In the genomic region with DNA sequence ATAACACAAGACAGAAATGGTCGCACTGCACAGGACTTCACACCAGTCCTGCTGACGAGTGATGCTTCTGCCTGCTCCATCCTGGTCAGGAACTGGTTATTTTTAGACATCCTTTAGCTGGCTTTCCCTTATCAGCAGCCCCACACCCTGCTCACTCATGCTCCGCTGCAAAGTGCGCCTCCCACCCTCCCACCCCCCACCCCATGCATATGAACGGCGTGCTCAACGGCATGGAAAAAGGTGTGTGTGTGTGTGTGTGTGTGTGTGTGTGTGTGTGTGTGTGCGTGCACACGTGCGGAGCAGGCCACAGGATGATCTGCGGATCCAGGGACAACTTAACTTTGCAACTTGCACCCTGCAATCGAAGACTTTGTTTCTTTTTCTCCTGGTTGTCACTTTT, we compare ENCODE assay signal across 9 mouse cellular contexts.
A peak's percentile ranks its signal among the peaks of the same experiment; 100 is the strongest.
DNase-seq lines count a peak whose midpoint lies in the region; ATAC-seq and TF ChIP-seq lines count a peak whose summit lies in the region.
"Had no signal": no experiment of that assay in that cellular context is flagged by ENCODE, and none has a peak within 500 bp of the region (broad histone marks: within the 10 kb centered on the region; RNA-seq: fewer than 3 reads in every experiment).

No protein-coding gene starts in this region.

- H3K36me3 ChIP-seq in lung, embryonic 14.5 days (ENCODE audit: insufficient read depth): no peaks in the 10 kb centered on the region
- no peaks in the 10 kb centered on the region; the same call in 1 of the 2 replicates for H3K36me3 ChIP-seq in erythroblast, embryonic 14.5 days (ENCODE audit: control insufficient read depth)
- no peaks in the 10 kb centered on the region for H3K36me3 ChIP-seq in hindbrain, embryonic 12.5 days

- peaks cover 21% of the 10 kb centered on the region; the same call in 1 of the 2 replicates for H3K4me1 ChIP-seq in lung, embryonic 14.5 days (ENCODE audit: insufficient read depth)
- peaks cover 70% of the 10 kb centered on the region for H3K4me1 ChIP-seq in erythroblast, embryonic 14.5 days (ENCODE audit: control insufficient read depth)
- peaks cover 40% of the 10 kb centered on the region for H3K4me1 ChIP-seq in hindbrain, embryonic 12.5 days

- H3K4me3 ChIP-seq in lung, embryonic 14.5 days (ENCODE audit: low read depth, low read length): no peak overlapping the region
- H3K4me3 ChIP-seq in erythroblast, embryonic 14.5 days (replicated peaks): peak overlapping the region; percentile 57
- H3K4me3 ChIP-seq in hindbrain, embryonic 12.5 days: no peak overlapping the region

- H3K27me3 ChIP-seq in lung, embryonic 14.5 days (ENCODE audit: insufficient read depth, low read length): no peaks in the 10 kb centered on the region
- H3K27me3 ChIP-seq in erythroblast, embryonic 14.5 days (ENCODE audit: control insufficient read depth): peaks cover 2% of the 10 kb centered on the region; the same call in 1 of the 2 replicates
- no peaks in the 10 kb centered on the region for H3K27me3 ChIP-seq in hindbrain, embryonic 12.5 days

- 34% methylated on average over 12 of the region's 12 CpGs for WGBS in lung, embryonic 14.5 days
- 76% methylated on average over 12 of the region's 12 CpGs for WGBS in hindbrain, embryonic 12.5 days

- peak; percentile 51 for DNase-seq in lung, embryonic 14.5 days
- no peak for DNase-seq in lung, postnatal 36 days
- no peak for DNase-seq in gastrocnemius, postnatal 4 days (ENCODE audit: low spot score in 2 of 2)
- DNase-seq in Muller cell, postnatal 12 days (ENCODE audit: inconsistent ontology term): no peak
- no peak for DNase-seq in natural killer cell, adult 2 months (ENCODE audit: low spot score in 2 of 2)
- DNase-seq: kidney, postnatal 25 days had no signal

- no peak overlapping the region for H3K9ac ChIP-seq in lung, embryonic 14.5 days
- no peak overlapping the region for H3K9ac ChIP-seq in hindbrain, embryonic 12.5 days

- ATAC-seq in lung, embryonic 14.5 days (ENCODE audit: insufficient read depth): peak; percentile 80
- no peak for ATAC-seq in hindbrain, embryonic 12.5 days (ENCODE audit: low FRiP score)
- peak; percentile 83 for ATAC-seq in megakaryocyte-erythroid progenitor cell, adult 5-6 weeks (replicated peaks; ENCODE audit: low FRiP score, low TSS enrichment, poor library complexity, severe bottlenecking)

- H3K27ac ChIP-seq in lung, embryonic 14.5 days (ENCODE audit: low read depth): peak overlapping the region; percentile 68
- peak overlapping the region; percentile 52 for H3K27ac ChIP-seq in hindbrain, embryonic 12.5 days

- no peak for TF ChIP-seq CTCF in lung, embryonic 14.5 days (IDR thresholded peaks at IDR 0.05; ENCODE audit: low read depth)

- H3K9me3 ChIP-seq in lung, embryonic 14.5 days (ENCODE audit: low read depth, low read length): no peaks in the 10 kb centered on the region
- no peaks in the 10 kb centered on the region for H3K9me3 ChIP-seq in erythroblast, embryonic 14.5 days (ENCODE audit: control insufficient read depth, low read length)
- no peaks in the 10 kb centered on the region for H3K9me3 ChIP-seq in hindbrain, embryonic 12.5 days (replicated peaks)

- H3K4me2 ChIP-seq in lung, embryonic 14.5 days: peak overlapping the region; percentile 27
- no peak overlapping the region for H3K4me2 ChIP-seq in hindbrain, embryonic 12.5 days (replicated peaks)
